Mouse (Mus musculus) kidney, embryonic 16.5 days (tissue): Measurements from ENCODE around the gene Tuba1b. TPM values are rescaled to one million over a fixed set of nuclear protein-coding genes. Genes with fewer than 3 reads are reported as not detected.

Experiments used
- ATAC-seq: fragments of 200-750 bp; cut with Nextera tagmentation; 2 replicates; pipeline ENCODE4 v1.8.0; 2017; ENCODE audit warnings: moderate TSS enrichment; ENCODE audit not compliant: low FRiP score, low TSS enrichment
- H3K27ac ChIP-seq: fragments of 300-500 bp; sonication (generic); 2 replicates; pipeline ENCODE4 v1.5.1; 2014; ENCODE audit warnings: low read length
- H3K27me3 ChIP-seq: fragments of 300-500 bp; sonication (generic); 2 replicates; pipeline ENCODE4 v1.6.1; 2014; ENCODE audit warnings: low read length, control low read depth, mixed read lengths; ENCODE audit not compliant: insufficient read depth
- H3K36me3 ChIP-seq: fragments of 300-500 bp; sonication (generic); 2 replicates; pipeline ENCODE4 v1.6.1; 2014; ENCODE audit warnings: low read length, control low read depth, mixed read lengths; ENCODE audit not compliant: insufficient read depth
- H3K4me1 ChIP-seq: fragments of 300-500 bp; sonication (generic); 2 replicates; pipeline ENCODE4 v1.6.1; 2014; ENCODE audit warnings: low read length, control low read depth, mixed read lengths; ENCODE audit not compliant: insufficient read depth
- H3K4me2 ChIP-seq: fragments of 300-500 bp; sonication (generic); replicated peaks from 2 replicates; pipeline ENCODE4 v1.6.1; 2014; ENCODE audit warnings: low read depth, low read length
- H3K4me3 ChIP-seq: fragments of 300-500 bp; sonication (generic); 2 replicates; pipeline ENCODE4 v1.5.1; 2014; ENCODE audit warnings: mild to moderate bottlenecking, low read length
- H3K9ac ChIP-seq: fragments of 300-500 bp; sonication (generic); replicated peaks from 2 replicates; pipeline ENCODE4 v1.6.1; 2014; ENCODE audit warnings: low read length
- H3K9me3 ChIP-seq: fragments of 300-500 bp; sonication (generic); 2 replicates; pipeline ENCODE4 v1.6.1; 2016; ENCODE audit warnings: low read length, control low read depth
- WGBS: fragments of 180-500 bp; shearing (Covaris S2); extraction: QIAGEN DNeasy Blood & Tissue Kit; methylation state at CpG from one replicate; pipeline ENCODE4 v1.1.7; 2014; 5-methylcytosine and 5-hydroxymethylcytosine counted together
- polyA plus RNA-seq: library from polyadenylated mRNA; unstranded; fragments of >200 nt; fragmentation: Nextera tagmentation; extraction: Ambion mirVana; gene quantifications from 2 replicates; pipeline ENCODE4 v1.2.1, GENCODE M21; 2015

Tuba1b gene
- polyA plus RNA-seq, 1 experiment from 2014 or later, result 1,826 TPM

DNA sequence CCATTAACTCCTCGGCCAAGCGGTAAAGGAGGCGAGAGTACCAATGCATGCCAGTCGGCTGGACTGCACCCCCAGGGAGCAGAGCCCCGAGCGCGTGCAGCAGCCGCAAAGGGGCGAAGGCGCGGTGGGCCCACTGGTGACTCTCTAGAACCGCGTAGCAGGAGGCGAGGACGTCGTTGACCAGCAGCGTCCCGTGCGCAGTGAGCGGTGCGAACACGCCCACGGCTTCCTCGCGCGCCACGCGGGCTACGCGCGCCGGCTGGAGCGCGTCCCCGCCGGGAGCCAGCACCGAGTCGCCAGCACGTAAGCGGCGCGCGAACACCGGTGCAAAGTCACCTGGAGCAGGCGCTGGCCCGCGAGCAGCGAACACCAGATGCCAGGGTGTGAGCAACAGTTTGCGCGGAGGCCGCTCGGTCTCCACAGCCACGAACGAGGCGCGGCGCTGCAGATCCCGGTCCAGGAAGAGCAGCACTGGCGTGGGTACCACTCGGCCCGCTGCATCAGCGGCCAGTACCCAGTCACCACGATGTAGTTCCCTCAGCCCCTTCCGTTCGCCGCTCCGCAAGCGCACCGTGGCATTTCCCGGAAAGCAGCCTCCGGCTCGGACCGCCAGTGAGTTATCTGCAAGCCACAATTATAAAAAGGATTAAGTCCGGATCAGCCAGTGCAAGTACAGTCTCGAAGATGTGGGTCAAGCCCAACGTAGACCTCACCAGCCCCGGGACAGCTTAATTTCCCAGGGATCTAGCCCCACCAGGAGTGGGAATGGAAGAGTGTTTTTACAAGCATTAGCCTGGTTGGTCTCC lies 40.2 kb downstream of the Tuba1b start, which contains the start of gene Rhebl1:
Gene Rhebl1 (minus strand): TSS at position 601 of the 806 bp plus-strand sequence.
- Histone ChIP-seq H3K9ac (peak within 1 kb of the TSS; percentile 50), H3K4me3 (peak within 1 kb of the TSS; percentile 57), H3K4me1 (peaks cover 50% of the 10 kb centered on the region), H3K9me3 (no peaks in the 10 kb centered on the region), H3K36me3 (no peaks in the 10 kb centered on the region), H3K4me2 (peak within 1 kb of the TSS; percentile 97), H3K27me3 (peaks cover 65% of the 10 kb centered on the region), H3K27ac (no peak within 1 kb of the TSS)
- under 1% methylated on average over 77 of the region's 77 CpGs for WGBS
- no peak for ATAC-seq

DNA sequence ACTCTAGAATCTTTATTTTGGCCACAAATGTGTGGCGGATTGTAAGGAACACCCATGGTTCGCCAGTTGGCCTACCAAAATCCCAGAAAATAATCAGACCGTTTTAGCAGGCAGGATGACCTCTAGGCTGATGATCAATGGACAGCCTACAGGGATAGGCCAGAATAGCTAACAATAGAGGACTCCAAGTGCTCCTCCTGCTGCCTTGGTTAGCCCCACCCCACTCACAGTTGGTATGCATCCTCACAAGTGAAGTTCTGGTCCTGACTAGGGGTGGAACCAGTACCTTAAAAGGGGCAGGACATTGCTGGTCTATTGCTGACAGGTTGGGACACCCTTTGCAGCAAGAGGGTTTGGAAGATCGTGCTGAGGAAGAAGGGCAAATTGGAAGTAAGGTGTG lies 41.3 kb downstream of the Tuba1b start:
- Histone ChIP-seq H3K9ac (no peak overlapping the region), H3K27me3 (peaks cover 54% of the 10 kb centered on the region), H3K4me3 (no peak overlapping the region), H3K4me1 (peaks cover 42% of the 10 kb centered on the region), H3K9me3 (no peaks in the 10 kb centered on the region), H3K27ac (no peak overlapping the region), H3K4me2 (no peak overlapping the region), H3K36me3 (no peaks in the 10 kb centered on the region)
- WGBS, result 58% methylated on average over 4 of the region's 4 CpGs
- no peak for ATAC-seq

DNA sequence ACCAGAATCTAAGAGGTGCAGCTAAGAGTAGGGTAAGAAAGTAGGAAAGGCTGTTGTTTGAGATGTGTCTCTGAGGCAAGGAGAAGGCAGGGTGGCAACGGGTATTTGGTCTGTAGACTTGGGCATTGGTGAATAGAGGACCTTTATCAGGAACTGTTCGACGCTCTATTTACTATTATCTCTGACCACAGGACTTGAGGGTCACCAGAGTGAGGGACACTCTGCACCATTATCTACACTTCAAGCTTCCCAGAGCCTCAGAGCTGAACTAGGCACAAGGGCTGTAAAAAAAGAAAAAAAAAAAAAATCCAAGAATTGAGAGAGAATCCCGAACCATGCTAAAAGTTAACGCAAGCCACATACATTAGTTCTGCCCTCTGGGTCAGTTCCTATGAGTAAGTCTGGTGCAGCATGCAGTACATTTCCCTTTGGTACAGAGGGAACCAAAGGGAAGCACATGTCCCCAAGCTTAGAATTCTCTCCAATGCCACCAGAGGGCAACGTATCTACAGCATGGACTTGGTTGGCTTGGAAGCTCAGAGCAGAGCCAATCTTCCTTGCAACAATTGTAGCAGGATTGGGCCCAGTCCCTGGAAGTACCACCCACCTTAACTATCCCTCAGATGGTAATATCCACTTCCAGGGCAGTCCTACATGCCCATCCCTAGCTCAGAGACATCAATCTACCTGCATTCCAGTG lies 42.3 kb downstream of the Tuba1b start:
- Histone ChIP-seq H3K27ac (no peak overlapping the region), H3K4me2 (no peak overlapping the region), H3K4me3 (no peak overlapping the region), H3K9ac (no peak overlapping the region), H3K36me3 (no peaks in the 10 kb centered on the region), H3K9me3 (no peaks in the 10 kb centered on the region), H3K27me3 (peaks cover 44% of the 10 kb centered on the region), H3K4me1 (peaks cover 32% of the 10 kb centered on the region)
- peak; percentile 44; the same call in 1 of the 2 replicates for ATAC-seq
- 40% methylated on average over 6 of the region's 6 CpGs for WGBS

DNA sequence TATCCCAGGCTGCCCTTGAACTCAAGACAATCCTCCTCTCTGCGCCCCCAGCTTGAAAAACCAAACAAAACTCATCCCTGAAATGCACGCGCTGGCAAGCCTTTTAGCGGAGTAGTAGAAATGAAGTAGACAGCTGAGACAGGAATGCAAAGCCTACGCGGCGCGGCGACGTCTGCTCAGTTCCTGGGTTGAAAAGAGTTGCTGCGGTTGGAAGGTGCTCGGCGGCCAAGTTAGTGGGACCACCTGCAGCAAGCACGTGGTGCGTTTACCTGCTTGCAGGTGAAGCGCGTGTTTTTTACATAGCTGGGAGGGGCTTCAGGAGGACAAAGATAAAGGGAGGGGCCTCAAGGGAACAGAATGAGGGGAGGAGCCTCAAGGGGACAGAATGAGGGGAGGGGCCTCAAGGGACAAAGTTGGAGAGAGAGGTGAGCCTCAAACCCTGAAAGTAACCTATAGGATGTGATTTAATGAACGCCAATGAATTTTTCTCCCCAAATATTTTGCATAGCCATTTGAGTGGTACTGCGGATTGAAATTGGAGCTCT lies 43.1 kb downstream of the Tuba1b start:
- Histone ChIP-seq H3K4me3 (peak overlapping the region; percentile 20), H3K27me3 (peaks cover 36% of the 10 kb centered on the region)

DNA sequence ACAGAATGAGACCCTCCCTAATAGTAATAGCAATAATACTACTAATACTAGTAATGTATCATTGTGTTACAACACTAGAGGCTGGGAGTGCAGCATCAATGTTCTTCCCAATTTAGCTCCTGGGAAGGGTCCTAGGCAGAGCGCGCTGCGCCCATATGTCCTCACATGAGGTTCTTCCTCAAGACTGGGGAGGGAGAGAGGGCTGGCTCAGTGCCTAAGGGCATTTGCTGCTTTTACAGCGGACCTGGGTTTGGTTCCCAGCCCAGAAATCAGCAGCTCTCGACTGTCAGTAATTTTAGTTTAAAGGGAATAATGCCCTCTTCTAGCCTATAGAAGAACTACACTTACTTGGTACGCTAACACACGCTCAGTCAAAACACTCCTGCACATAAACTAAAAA lies 46.8 kb downstream of the Tuba1b start:
- H3K27ac ChIP-seq, result no peak overlapping the region
- H3K4me3 ChIP-seq, result no peak overlapping the region
- H3K9ac ChIP-seq, result no peak overlapping the region
- H3K4me1 ChIP-seq, result peaks cover 5% of the 10 kb centered on the region; the same call in 1 of the 2 replicates
- no peak overlapping the region for H3K4me2 ChIP-seq
- H3K27me3 ChIP-seq, result no peaks in the 10 kb centered on the region
- 84% methylated on average over 7 of the region's 7 CpGs for WGBS
- H3K9me3 ChIP-seq, result no peaks in the 10 kb centered on the region
- ATAC-seq, result no peak
- H3K36me3 ChIP-seq, result no peaks in the 10 kb centered on the region

More for the DNA sequence above, 43.1 kb downstream of the Tuba1b start:
- Histone ChIP-seq H3K9me3 (no peaks in the 10 kb centered on the region), H3K9ac (0 out of 2 replicates have a peak overlapping the region, but pooled peaks have one; percentile 35), H3K36me3 (no peaks in the 10 kb centered on the region), H3K27ac (no peak overlapping the region), H3K4me2 (peak overlapping the region; percentile 48), H3K4me1 (peaks cover 31% of the 10 kb centered on the region)
- 12% methylated on average over 19 of the region's 19 CpGs for WGBS
- ATAC-seq, result no peak

DNA sequence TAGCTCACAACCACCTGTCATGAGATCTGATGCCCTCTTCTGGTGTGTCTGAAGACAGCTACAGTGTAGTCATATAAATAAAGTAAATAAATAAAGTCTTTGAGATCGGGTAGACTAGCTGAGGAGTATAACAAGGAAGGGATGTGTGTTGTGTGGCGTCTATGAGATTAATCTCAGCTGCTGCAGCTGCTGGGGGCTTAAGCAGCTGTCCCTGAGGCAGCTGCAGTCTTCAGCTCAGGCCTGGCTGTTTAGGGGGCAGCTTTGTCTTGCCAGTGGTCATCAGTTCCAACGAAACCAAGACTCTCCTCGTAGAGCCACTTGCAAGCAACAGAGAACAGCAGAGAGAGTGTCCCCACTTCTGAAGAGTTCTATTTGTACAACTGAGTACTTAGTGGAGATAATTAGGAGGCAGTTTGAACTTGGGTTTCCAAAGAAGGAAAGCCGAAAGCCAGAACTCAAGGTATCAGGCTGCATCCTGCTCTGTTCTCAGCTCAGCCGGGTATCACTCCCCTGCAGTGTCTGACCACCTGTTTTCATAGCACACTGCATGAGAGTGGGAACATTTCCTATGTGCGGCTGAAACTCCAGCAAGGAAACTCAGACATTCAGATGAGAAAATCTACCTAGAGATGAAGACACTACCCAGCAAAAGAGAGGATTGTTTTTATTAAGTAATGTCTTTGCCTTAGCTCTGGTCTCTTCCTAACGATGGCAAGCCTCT lies 47.5 kb downstream of the Tuba1b start:
- Histone ChIP-seq H3K4me3 (no peak overlapping the region), H3K27me3 (no peaks in the 10 kb centered on the region), H3K36me3 (no peaks in the 10 kb centered on the region), H3K9ac (no peak overlapping the region), H3K4me1 (peaks cover 7% of the 10 kb centered on the region), H3K9me3 (no peaks in the 10 kb centered on the region), H3K27ac (no peak overlapping the region), H3K4me2 (no peak overlapping the region)
- ATAC-seq, result no peak
- WGBS, result 60% methylated on average over 8 of the region's 8 CpGs

DNA sequence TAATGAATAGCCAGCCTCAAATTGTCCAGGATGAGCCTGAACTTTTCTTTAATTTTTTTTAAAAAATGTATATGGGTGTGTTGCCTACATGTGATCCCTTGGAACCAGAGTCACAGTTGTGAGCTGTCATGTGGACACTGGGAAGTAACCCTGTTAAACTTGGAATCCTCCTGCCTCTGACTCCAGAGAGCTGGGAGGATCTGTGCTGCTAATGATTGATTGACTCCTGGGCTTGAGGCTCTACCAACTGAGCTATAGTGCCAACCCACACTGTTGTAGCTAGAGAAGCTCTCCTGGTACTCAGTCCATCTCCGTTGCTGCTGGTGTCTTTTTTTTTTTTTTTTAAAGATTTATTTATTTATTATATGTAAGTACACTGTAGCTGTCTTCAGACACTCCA lies 50.3 kb downstream of the Tuba1b start:
- 65% methylated on average over 1 of the region's 1 CpGs for WGBS
- Histone ChIP-seq H3K36me3 (no peaks in the 10 kb centered on the region), H3K9me3 (no peaks in the 10 kb centered on the region), H3K4me3 (no peak overlapping the region), H3K4me2 (no peak overlapping the region), H3K9ac (no peak overlapping the region), H3K27ac (no peak overlapping the region), H3K4me1 (peaks cover 16% of the 10 kb centered on the region), H3K27me3 (no peaks in the 10 kb centered on the region)
- no peak for ATAC-seq

DNA sequence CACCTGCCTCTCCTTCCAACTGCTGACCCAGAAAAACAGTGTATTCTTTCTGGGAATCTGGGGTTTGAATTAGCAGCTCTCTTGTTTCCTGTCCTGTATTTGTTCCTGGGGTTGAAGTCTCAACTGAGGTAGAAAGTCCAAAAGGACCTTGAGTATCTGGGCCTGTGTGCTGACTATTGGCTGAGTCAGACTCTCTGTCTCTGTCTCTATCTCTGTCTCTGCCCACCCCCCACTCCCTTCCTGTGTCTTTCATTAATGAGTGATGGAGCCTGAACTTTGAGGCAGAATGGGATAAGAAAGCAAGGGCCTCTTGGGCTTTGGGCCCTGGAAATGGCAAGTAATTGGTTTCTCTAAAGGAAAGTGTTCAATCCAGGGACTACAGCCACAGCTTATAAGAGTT lies 50.7 kb downstream of the Tuba1b start:
- H3K27me3 ChIP-seq, result no peaks in the 10 kb centered on the region
- no peak overlapping the region for H3K4me3 ChIP-seq
- H3K9me3 ChIP-seq, result no peaks in the 10 kb centered on the region
- no peak for ATAC-seq
- no peak overlapping the region for H3K4me2 ChIP-seq
- H3K27ac ChIP-seq, result no peak overlapping the region
- no peak overlapping the region for H3K9ac ChIP-seq
- no peaks in the 10 kb centered on the region for H3K36me3 ChIP-seq
- H3K4me1 ChIP-seq, result peaks cover 16% of the 10 kb centered on the region

DNA sequence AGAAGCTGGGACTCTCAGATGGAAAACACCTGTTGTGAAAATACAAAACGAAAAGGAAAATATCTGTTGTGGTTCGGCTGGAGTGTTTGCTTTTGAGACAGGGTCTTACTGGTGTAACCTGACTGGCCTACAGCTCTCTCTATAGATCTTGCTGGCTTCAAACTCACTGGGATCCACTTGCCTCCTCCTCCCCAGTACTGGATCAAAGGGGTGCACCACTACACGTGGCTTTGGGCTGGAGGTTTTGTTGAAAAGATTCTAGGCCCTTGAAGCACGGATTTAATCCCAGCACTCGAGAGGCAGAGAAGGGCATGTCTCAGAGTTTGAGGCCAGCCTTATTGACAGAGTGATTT lies 52.7 kb downstream of the Tuba1b start:
- Histone ChIP-seq H3K27ac (peak overlapping the region; percentile 67; the same call in 1 of the 2 replicates), H3K36me3 (no peaks in the 10 kb centered on the region; the same call in 1 of the 2 replicates), H3K4me1 (peaks cover 16% of the 10 kb centered on the region), H3K4me2 (peak overlapping the region; percentile 96), H3K27me3 (no peaks in the 10 kb centered on the region), H3K4me3 (peak overlapping the region; percentile 78), H3K9ac (peak overlapping the region; percentile 61; the same call in 1 of the 2 replicates), H3K9me3 (no peaks in the 10 kb centered on the region)
- 13% methylated on average over 5 of the region's 5 CpGs for WGBS
- ATAC-seq, result peak; percentile 24; the same call in 1 of the 2 replicates
